ENCODE assay signal across 11 mouse cellular contexts in the genomic region with DNA sequence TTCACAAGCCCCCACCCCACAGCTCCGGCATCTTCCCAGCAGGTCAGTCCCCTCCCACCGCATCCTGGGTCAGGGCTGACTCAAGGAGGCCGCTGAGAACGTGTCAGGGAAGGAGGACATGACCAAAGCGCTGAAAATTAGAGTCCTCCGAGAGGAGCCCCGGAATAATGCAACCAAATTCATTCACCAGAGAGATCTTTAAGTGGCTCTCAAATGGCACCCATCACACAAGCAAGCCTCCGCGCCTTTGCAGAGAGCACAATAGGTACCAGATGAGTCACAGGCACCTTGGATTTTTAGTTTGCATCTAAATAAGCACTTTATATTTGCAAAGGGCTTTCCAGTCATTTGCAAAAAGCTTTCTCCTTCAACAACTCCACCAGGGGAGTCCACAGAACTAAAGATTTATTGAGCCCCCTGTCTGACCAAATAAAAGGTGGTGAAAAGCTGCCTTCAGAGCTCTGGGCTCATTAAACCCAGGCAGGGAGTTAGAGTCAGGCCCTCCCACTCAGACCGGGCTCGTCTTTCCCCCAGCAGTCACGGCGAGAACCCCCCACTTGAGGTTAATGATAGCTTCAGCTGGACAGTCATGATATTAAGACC. TPM values are rescaled to one million over a fixed set of nuclear protein-coding genes. Genes with fewer than 3 reads are reported as not detected.
DNase-seq lines count a peak whose midpoint lies in the region; ATAC-seq lines count a peak whose summit lies in the region.
"Had no signal": no experiment of that assay in that cellular context is flagged by ENCODE, and none has a peak within 500 bp of the region (broad histone marks: within the 10 kb centered on the region; RNA-seq: fewer than 3 reads in every experiment).

No protein-coding gene starts in this region.

- H3K27ac ChIP-seq in forebrain, embryonic 13.5 days: peak overlapping the region; percentile 72
- no peak overlapping the region for H3K27ac ChIP-seq in limb, embryonic 13.5 days

- no peaks in the 10 kb centered on the region for H3K36me3 ChIP-seq in forebrain, embryonic 13.5 days (ENCODE audit: poor library complexity, severe bottlenecking)
- H3K36me3 ChIP-seq in limb, embryonic 13.5 days: no peaks in the 10 kb centered on the region

- H3K4me3 ChIP-seq in forebrain, embryonic 13.5 days: no peak overlapping the region
- H3K4me3 ChIP-seq in limb, embryonic 13.5 days: no peak overlapping the region

- ATAC-seq in forebrain, embryonic 13.5 days: peak; percentile 84
- no peak for ATAC-seq in limb, embryonic 13.5 days (ENCODE audit: low FRiP score, low read depth)

- no peaks in the 10 kb centered on the region for H3K27me3 ChIP-seq in forebrain, embryonic 13.5 days
- H3K27me3 ChIP-seq in limb, embryonic 13.5 days: peaks cover 15% of the 10 kb centered on the region; the same call in 1 of the 2 replicates

- 0 out of 2 replicates have a peak overlapping the region, but pooled peaks have one; percentile 37 for H3K9ac ChIP-seq in forebrain, embryonic 13.5 days
- H3K9ac ChIP-seq in limb, embryonic 13.5 days: no peak overlapping the region

- H3K4me2 ChIP-seq in forebrain, embryonic 13.5 days: peak overlapping the region; percentile 44
- H3K4me2 ChIP-seq in limb, embryonic 13.5 days (replicated peaks): peak overlapping the region; percentile 36

- under 1% methylated on average over 13 of the region's 13 CpGs for WGBS in forebrain, embryonic 13.5 days
- 6% methylated on average over 13 of the region's 13 CpGs for WGBS in limb, embryonic 13.5 days

- DNase-seq in kidney, postnatal 4 days: peak; percentile 17 to 33
- no peak for DNase-seq in kidney, adult 11 months
- DNase-seq in layer of hippocampus, postnatal 10 days (ENCODE audit: low spot score in 2 of 2): no peak
- no peak for DNase-seq in cerebellum, adult 8-10 months
- no peak for DNase-seq in T-cell, adult 2 months (ENCODE audit: low spot score)
- DNase-seq in frontal cortex, postnatal 36 days (ENCODE audit: low spot score in 2 of 2): no peak
- DNase-seq: gastrocnemius, postnatal 10 days; heart, postnatal 36 days; lung, adult 2 months had no signal

- 0 out of 2 replicates have a peak, but pooled peaks cover 10% of the 10 kb centered on the region for H3K9me3 ChIP-seq in forebrain, embryonic 13.5 days (replicated peaks)
- H3K9me3 ChIP-seq in limb, embryonic 13.5 days: no peaks in the 10 kb centered on the region

- peaks cover 37% of the 10 kb centered on the region for H3K4me1 ChIP-seq in forebrain, embryonic 13.5 days
- peaks cover 25% of the 10 kb centered on the region for H3K4me1 ChIP-seq in limb, embryonic 13.5 days

RNA-seq across cellular contexts. Expression of gene Drd3, which starts 46.4 kb away (rescaled TPM):
- polyA plus RNA-seq in forebrain, embryonic 13.5 days (2015; fragmentation: Nextera tagmentation; extraction: Ambion mirVana): 0.11 and 0.15 TPM in 2 replicates
- polyA plus RNA-seq in limb, embryonic 13.5 days (2015; fragmentation: Nextera tagmentation; extraction: Ambion mirVana): not detected in 2 replicates
- under 1 TPM; 0.41 to 0.54 TPM for total RNA-seq in layer of hippocampus, postnatal 10 days (2021)
- total RNA-seq: gastrocnemius, postnatal 10 days; heart, postnatal 36 days had no signal
- polyA plus RNA-seq: lung, adult 2 months had no signal

Comparison
In these comparisons a context has a peak if more than half of its experiments do, and no peak if none do; other contexts are left out.
1. DNase-seq: peak in kidney, postnatal 4 days (2 of 2); none in kidney, adult 11 months (single experiment), layer of hippocampus, postnatal 10 days (0 of 2), cerebellum, adult 8-10 months (single experiment), T-cell, adult 2 months (single experiment) and frontal cortex, postnatal 36 days (0 of 2).